Comparison of ENCODE assay signal across 14 mouse cellular contexts in genomic region chr16:87626696-87627095, GRCm38 (mm10).
DNase-seq lines count a peak whose midpoint lies in the region; ATAC-seq and TF ChIP-seq lines count a peak whose summit lies in the region.
"Had no signal": no experiment of that assay in that cellular context is flagged by ENCODE, and none has a peak within 500 bp of the region (broad histone marks: within the 10 kb centered on the region; RNA-seq: fewer than 3 reads in every experiment).

No protein-coding gene starts in this region.

- TF ChIP-seq CTCF in gastrocnemius, adult 2 months (IDR thresholded peaks at IDR 0.05) = peak; percentile 28; the same call in 1 of the 2 replicates
- TF ChIP-seq CTCF in liver, embryonic 14.5 days (IDR thresholded peaks at IDR 0.05; ENCODE audit: low read depth) = peak; percentile 75
- peak; percentile 47 to 64 for TF ChIP-seq CTCF in CH12.LX (conservative IDR thresholded peaks at IDR 0.05 in 1 of 2, IDR thresholded peaks at IDR 0.05 in 1 of 2; ENCODE audit: low read depth in 2 of 2, low read length in 2 of 2)

- no peaks in the 10 kb centered on the region for H3K36me3 ChIP-seq in liver, embryonic 14.5 days (replicated peaks; ENCODE audit: control insufficient read depth, insufficient read depth, low read depth)
- H3K36me3 ChIP-seq in CH12.LX (replicated peaks in 1 of 2; ENCODE audit: control insufficient read depth in 1 of 2, insufficient read depth in 1 of 2, low read length in 1 of 2) = no peaks in the 10 kb centered on the region
- H3K36me3 ChIP-seq: midbrain, embryonic 12.5 days had no signal

- no peak overlapping the region for H3K4me3 ChIP-seq in gastrocnemius, adult 2 months
- H3K4me3 ChIP-seq in liver, embryonic 14.5 days (ENCODE audit: insufficient read depth in 1 of 2, low read depth in 2 of 2, low read length in 2 of 2) = no peak overlapping the region
- H3K4me3 ChIP-seq in CH12.LX (replicated peaks in 1 of 3; ENCODE audit: low read depth in 2 of 3, low read length in 2 of 3, poor library complexity in 1 of 3) = no peak overlapping the region
- H3K4me3 ChIP-seq: erythroblast, embryonic 14.5 days; midbrain, embryonic 12.5 days had no signal

- H3K9me3 ChIP-seq in liver, embryonic 14.5 days (ENCODE audit: control insufficient read depth, low read length) = peaks cover 3% of the 10 kb centered on the region
- peaks cover 23% of the 10 kb centered on the region for H3K9me3 ChIP-seq in CH12.LX (replicated peaks; ENCODE audit: low read length)

- in situ Hi-C loops in CH12.LX (cut with MboI; ENCODE audit: low pct_ligation_motif_present, low pct_unique_long_range_greater_than_20kb, low sequenced_read_pairs) = no loop called here

- no peaks in the 10 kb centered on the region for H3K27me3 ChIP-seq in liver, embryonic 14.5 days (ENCODE audit: control insufficient read depth, insufficient read depth, low read length)
- H3K27me3 ChIP-seq in CH12.LX (replicated peaks) = no peaks in the 10 kb centered on the region
- H3K27me3 ChIP-seq: midbrain, embryonic 12.5 days had no signal

- WGBS in liver, embryonic 14.5 days (ENCODE audit: insufficient replicate concordance) = 75% methylated on average over 4 of the region's 4 CpGs

- H3K4me1 ChIP-seq in liver, embryonic 14.5 days (replicated peaks; ENCODE audit: control insufficient read depth in 2 of 2, insufficient read depth in 2 of 2, low read length in 1 of 2) = no peaks in the 10 kb centered on the region
- peaks cover 4 to 18% of the 10 kb centered on the region in 2 experiments; a peak in 3 of 4 replicates for H3K4me1 ChIP-seq in CH12.LX (ENCODE audit: control insufficient read depth in 1 of 2, insufficient read depth in 2 of 2)
- H3K4me1 ChIP-seq: midbrain, embryonic 12.5 days had no signal

- no peak for TF ChIP-seq EP300 in liver, embryonic 14.5 days (IDR thresholded peaks at IDR 0.05; ENCODE audit: low read depth)
- TF ChIP-seq EP300 in CH12.LX (IDR thresholded peaks at IDR 0.05; ENCODE audit: low read length) = no peak

- H3K27ac ChIP-seq in gastrocnemius, adult 2 months = no peak overlapping the region
- H3K27ac ChIP-seq in liver, embryonic 14.5 days = no peak overlapping the region
- H3K27ac ChIP-seq in CH12.LX (ENCODE audit: insufficient read depth, low read depth) = no peak overlapping the region
- H3K27ac ChIP-seq: midbrain, embryonic 12.5 days had no signal

- peak; percentile 19 for TF ChIP-seq RAD21 in CH12.LX (IDR thresholded peaks at IDR 0.05; ENCODE audit: low read depth, low read length)

- H3K9ac ChIP-seq in liver, embryonic 14.5 days (replicated peaks) = no peak overlapping the region
- no peak overlapping the region for H3K9ac ChIP-seq in CH12.LX (ENCODE audit: insufficient read depth, low read depth)
- H3K9ac ChIP-seq: midbrain, embryonic 12.5 days had no signal

- no peak overlapping the region for H3K4me2 ChIP-seq in liver, embryonic 14.5 days (ENCODE audit: low read depth)
- H3K4me2 ChIP-seq in CH12.LX (ENCODE audit: insufficient read depth, low read depth, poor library complexity, severe bottlenecking) = no peak overlapping the region
- H3K4me2 ChIP-seq: midbrain, embryonic 12.5 days had no signal

- no peak for DNase-seq in gastrocnemius, adult 2 months
- DNase-seq in gastrocnemius, postnatal 36 days = no peak
- DNase-seq in liver, embryonic 14.5 days (ENCODE audit: low read depth in 3 of 3, low spot score in 3 of 3) = no peak
- no peak for DNase-seq in liver
- no peak for DNase-seq in CH12.LX (ENCODE audit: extremely low read depth)
- peak; percentile 5 for DNase-seq in c-Kit-negative CD71-positive TER-119-positive erythroid progenitor cells, embryonic 14.5 days (ENCODE audit: low read depth, low spot score)
- DNase-seq in cerebellum, adult 18-20 months = no peak
- DNase-seq: adrenal gland, postnatal 25 days; cerebellum, adult 11-12 months; heart, postnatal 4 days; kidney, adult 8-10 months had no signal

- intact Hi-C loops in gastrocnemius, adult 2 months (cut with DNase I) = no loop called here
- intact Hi-C loops in gastrocnemius, postnatal 36 days (cut with DNase I) = no loop called here

- TF ChIP-seq POLR2A in CH12.LX (IDR thresholded peaks at IDR 0.05; ENCODE audit: low read depth, low read length) = no peak

- dilution Hi-C loops in CH12.LX (cut with MboI; ENCODE audit: extremely low pct_ligation_motif_present, extremely low pct_unique_long_range_greater_than_20kb, low sequenced_read_pairs) = no loop called here

- H3K79me2 ChIP-seq in CH12.LX (replicated peaks; ENCODE audit: control insufficient read depth, extremely low read depth, insufficient read depth, poor library complexity, severe bottlenecking) = no peaks in the 10 kb centered on the region

- no peak for ATAC-seq in liver, embryonic 14.5 days (ENCODE audit: insufficient read depth)
- ATAC-seq in granulocyte monocyte progenitor cell, adult 5-6 weeks (replicated peaks; ENCODE audit: poor library complexity, severe bottlenecking) = no peak

TF ChIP-seq in CH12.LX, 34 proteins besides CTCF, POLR2A, EP300 and RAD21:
- TF ChIP-seq ZC3H11A (IDR thresholded peaks at IDR 0.05; ENCODE audit: low read depth, low read length) = no peak
- TF ChIP-seq E2F4 (IDR thresholded peaks at IDR 0.05; ENCODE audit: insufficient replicate concordance, low read depth, low read length) = no peak
- no peak for TF ChIP-seq JUN (IDR thresholded peaks at IDR 0.05; ENCODE audit: insufficient read depth, low read depth, low read length)
- TF ChIP-seq MAZ (IDR thresholded peaks at IDR 0.05; ENCODE audit: low read depth, low read length) = no peak
- TF ChIP-seq JUND (conservative IDR thresholded peaks at IDR 0.05; ENCODE audit: low read depth, low read length) = no peak
- no peak for TF ChIP-seq USF1 (IDR thresholded peaks at IDR 0.05; ENCODE audit: low read depth, low read length)
- TF ChIP-seq SIN3A (IDR thresholded peaks at IDR 0.05; ENCODE audit: low read length) = no peak
- TF ChIP-seq SMC3 (IDR thresholded peaks at IDR 0.05; ENCODE audit: low read depth, low read length) = peak; percentile 37
TF ChIP-seq in CH12.LX: peak in this region for 1.
